Mouse (Mus musculus) cerebellum, adult (tissue): ENCODE measurements at regions not wholly inside any gene's neighbourhood (a gene's known extent, or its start where the extent isn't known, plus 50 kb on each side); places are given as distances from the start of the nearest gene placed in this dataset.

ENCODE experiments used
- ATAC-seq: cut with Nextera tagmentation; 2 replicates; pipeline ENCODE4 v1.9.2; 2017; ENCODE audit warnings: mild to moderate bottlenecking, moderate library complexity, mixed read lengths; ENCODE audit not compliant: insufficient number of reproducible peaks, low FRiP score, low TSS enrichment

GRCm38 (mm10) chr16:77885060-77885679, 283.3 kb upstream of the Gm11146 start:
- no peak for ATAC-seq

DNA sequence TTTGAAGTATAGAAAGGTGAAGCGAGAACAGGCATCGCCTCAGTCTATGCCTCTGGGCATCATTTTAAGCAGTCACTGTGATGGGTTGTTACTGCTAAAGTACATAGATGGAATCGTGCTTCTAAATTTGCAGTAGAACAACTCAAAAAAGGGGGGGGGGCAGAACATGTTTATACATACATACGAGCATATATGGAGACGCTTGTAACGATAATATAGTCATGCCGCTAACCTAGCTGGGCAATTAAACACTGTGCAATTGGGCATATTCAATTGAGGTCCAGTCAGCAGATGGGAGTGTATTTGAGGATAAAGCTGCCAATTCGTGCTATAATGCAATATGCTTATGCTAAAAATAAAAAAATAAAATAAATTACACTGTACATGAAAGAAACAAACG, 282.6 kb upstream of the Gm11146 start:
- ATAC-seq, result no peak

GRCm38 (mm10) chr16:77877006-77877405, 275.1 kb upstream of the Gm11146 start:
- ATAC-seq, result no peak

- 0 out of 2 replicates have a peak, but pooled peaks have one; percentile 49 for ATAC-seq
These were observed 261.4 kb upstream of the Gm11146 start for GRCm38 (mm10) chr16:77863246-77863645.

DNA sequence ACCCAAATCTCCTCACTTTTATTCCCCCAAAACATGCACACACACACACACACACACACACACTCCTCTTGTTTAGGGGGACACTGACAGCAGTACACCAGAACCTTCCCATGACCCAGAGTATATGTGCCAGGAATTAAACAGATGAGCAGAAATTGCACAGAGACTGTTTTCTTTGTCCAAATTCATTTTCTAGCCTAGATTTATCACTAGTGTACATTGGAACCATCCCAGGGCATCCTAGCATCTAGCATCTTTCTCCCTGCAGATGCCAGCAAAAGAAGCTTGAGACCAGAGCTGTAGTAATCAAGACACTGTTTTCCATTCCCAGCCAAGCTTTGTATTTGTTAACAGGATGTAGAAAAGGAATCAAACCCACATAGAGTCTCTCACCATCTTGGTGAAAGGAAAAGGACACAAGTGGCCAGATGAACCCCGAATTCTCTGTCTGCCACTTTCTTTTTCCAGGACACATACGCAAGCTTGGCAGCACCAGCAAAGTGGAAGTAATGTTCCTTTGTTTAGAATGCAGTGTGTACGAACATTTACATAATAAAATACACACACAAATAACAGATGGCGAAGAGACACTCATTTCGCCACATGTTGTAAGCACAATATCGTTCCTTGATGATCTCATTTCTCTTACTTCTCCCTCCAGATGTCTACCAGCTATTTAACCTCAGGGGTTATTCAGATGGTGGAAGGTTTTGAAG, 250.3 kb upstream of the Gm11146 start:
- no peak for ATAC-seq

DNA sequence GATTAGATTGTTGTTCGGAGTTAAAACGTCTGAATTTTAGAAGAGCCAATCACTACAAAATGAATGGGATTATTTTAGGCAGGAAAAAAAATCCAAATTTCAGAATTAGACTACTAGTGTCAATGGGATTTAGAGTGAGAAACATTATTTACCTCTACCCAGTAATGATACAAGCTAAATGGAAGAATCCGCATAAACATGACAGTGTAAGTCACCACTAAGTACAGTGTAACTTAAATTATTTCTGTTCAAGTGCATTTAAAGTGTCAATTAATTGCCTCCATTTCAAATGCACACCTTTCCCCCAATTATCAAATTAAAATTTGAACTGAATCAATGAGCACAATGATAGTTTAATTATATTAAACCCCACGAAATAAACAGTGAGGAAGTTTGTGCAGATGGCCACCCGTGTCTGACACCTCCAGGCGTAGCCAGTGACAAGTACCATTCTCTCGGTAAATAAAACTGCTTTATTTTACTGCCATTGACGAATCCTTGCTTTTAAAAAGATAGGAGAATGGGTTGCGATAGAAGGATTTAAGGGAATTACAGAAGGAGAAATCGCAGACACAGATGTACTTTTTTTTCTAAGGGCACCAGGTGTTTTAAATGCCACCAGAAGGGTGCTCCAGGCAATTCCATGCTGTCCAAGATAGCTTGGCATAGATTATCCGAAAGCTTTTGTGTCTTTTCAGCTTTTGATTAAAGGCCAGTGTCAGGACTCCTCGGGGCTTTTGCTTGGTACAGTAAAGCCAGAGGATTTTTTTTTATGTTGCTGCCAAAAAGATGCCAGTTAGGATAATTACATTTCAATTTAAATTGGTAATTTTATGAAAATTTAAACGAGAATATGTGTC, 249.5 kb upstream of the Gm11146 start:
- ATAC-seq, result 0 out of 2 replicates have a peak, but pooled peaks have one; percentile 36

DNA sequence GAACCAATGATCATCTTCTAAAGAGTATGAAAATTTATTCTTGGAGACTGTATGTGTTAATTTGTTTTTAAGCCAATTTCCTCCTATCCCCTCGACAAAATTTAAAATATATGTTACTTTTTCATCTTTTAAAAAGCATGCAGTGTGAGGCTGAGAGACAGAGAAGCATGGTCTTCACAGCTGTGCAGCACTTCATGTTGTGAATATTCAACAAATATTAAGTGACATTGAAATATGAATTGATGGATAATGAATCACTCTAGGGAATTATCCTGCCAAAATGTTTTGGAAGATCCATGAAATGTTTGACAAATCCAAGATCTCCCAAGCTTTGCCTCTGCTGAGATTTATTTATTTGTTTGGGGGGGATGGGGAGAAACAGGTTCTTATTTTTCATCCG, 233.9 kb upstream of the Gm11146 start:
- ATAC-seq, result no peak

GRCm38 (mm10) chr16:77827322-77828117, 225.6 kb upstream of the Gm11146 start:
- ATAC-seq, result no peak

- ATAC-seq, result no peak
These were observed 197.8 kb upstream of the Gm11146 start for GRCm38 (mm10) chr16:77799709-77800108.

DNA sequence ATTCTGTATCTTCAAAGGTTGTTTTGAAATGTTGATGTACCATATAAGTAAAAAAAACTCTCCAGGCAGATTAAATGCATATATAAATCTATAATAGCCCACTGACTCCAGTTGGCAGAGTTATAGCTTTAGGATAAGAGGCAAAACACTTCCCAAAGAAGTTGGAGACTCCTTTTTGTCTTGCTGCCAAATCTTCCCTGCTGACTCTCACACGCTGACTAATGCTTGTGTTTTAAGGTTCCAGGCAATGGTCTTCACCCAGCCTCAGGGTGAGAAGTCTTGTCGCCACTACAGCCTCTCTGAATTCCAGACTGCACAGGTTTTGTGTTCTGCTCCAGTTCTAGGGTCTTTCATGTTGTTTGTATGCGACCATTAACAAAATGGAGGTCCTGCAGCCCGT, 195.0 kb upstream of the Gm11146 start:
- no peak for ATAC-seq

GRCm38 (mm10) chr16:77789652-77790051, 187.8 kb upstream of the Gm11146 start:
- ATAC-seq, result no peak

GRCm38 (mm10) chr16:77789206-77789605, 187.3 kb upstream of the Gm11146 start:
- ATAC-seq, result no peak

DNA sequence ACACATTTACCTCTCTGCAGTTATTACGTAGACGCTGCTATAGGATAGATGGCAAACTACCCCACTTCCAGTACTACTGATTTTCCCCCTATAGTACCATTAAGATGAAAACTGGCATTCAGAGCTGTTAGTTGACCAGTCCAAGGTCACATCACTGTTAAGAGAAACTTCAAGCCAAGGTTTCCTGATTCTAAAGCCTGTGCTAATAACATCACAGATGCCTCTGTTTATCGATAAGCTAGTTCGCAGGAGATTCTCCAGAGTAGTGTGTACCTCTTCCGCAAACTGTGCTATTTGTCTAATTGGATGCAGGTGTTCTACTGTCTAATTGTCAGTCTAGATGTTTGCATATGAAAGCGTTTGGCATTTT, 186.9 kb upstream of the Gm11146 start:
- no peak for ATAC-seq

- ATAC-seq, result peak; percentile 93
These were observed 186.3 kb upstream of the Gm11146 start for GRCm38 (mm10) chr16:77788041-77788780.

- ATAC-seq, result no peak
These were observed 185.1 kb upstream of the Gm11146 start for GRCm38 (mm10) chr16:77787025-77787424.

GRCm38 (mm10) chr16:77779019-77779418, 177.1 kb upstream of the Gm11146 start:
- ATAC-seq, result no peak

DNA sequence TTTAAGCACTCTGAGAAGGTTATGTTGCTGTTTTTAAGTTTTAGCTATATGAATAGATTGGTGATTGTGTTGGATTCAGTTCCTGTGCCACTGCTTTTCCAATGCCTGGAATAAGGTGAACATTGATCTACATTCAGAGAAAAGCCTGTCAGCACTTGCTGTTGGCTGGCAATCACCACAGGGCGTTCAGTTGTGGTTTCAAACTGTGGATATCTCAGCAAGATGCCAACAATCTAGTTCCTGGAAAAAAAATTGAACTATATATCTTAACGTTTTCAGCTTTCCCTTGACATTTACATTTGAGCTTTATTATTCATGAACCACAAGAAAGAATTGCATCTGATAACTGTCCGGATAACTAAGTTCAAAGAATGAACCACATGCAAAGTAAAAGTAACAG, 170.2 kb upstream of the Gm11146 start:
- no peak for ATAC-seq

GRCm38 (mm10) chr16:77760926-77761347, 159.0 kb upstream of the Gm11146 start:
- peak; percentile 50; the same call in 1 of the 2 replicates for ATAC-seq

GRCm38 (mm10) chr16:77760479-77760878, 158.6 kb upstream of the Gm11146 start:
- ATAC-seq, result 0 out of 2 replicates have a peak, but pooled peaks have one; percentile 51

- peak; percentile 72 for ATAC-seq
These were observed 158.1 kb upstream of the Gm11146 start for GRCm38 (mm10) chr16:77759997-77760396.
